Mouse (Mus musculus) hindbrain, embryonic 10.5 days (tissue): ENCODE results near the gene Ina. TPM values are rescaled to one million over a fixed set of nuclear protein-coding genes. Genes with fewer than 3 reads are reported as not detected.
"Not testable (repeated sequence)": the region's sequence is repeated elsewhere in the genome, so short reads cannot be mapped to it uniquely, and the experiment has no call there.

Experiments
- DNase-seq: peaks from one replicate; pipeline ENCODE4 v3.0.0-alpha.2; 2017; ENCODE audit warnings: low spot score
- H3K27ac ChIP-seq: fragments of 300-500 bp; sonication (generic); 2 replicates; pipeline ENCODE4 v1.5.1; 2016; ENCODE audit warnings: mild to moderate bottlenecking, moderate library complexity
- H3K27me3 ChIP-seq: fragments of 300-500 bp; sonication (generic); 2 replicates; pipeline ENCODE4 v1.6.1; 2016; ENCODE audit warnings: mild to moderate bottlenecking; ENCODE audit not compliant: poor library complexity, insufficient read depth, severe bottlenecking
- H3K36me3 ChIP-seq: fragments of 300-500 bp; sonication (generic); 2 replicates; pipeline ENCODE4 v1.6.1; 2016; ENCODE audit warnings: mild to moderate bottlenecking, moderate library complexity
- H3K4me1 ChIP-seq: fragments of 300-500 bp; sonication (generic); replicated peaks from 2 replicates; pipeline ENCODE4 v1.6.1; 2016; ENCODE audit warnings: mild to moderate bottlenecking
- H3K4me3 ChIP-seq: fragments of 300-500 bp; sonication (generic); 2 replicates; pipeline ENCODE4 v1.5.1; 2016; ENCODE audit warnings: mild to moderate bottlenecking, moderate library complexity
- H3K9me3 ChIP-seq: fragments of 300-500 bp; sonication (generic); 2 replicates; pipeline ENCODE4 v1.6.1; 2016; ENCODE audit warnings: mild to moderate bottlenecking, moderate library complexity
- WGBS: fragments of 180-500 bp; shearing (Covaris S2); methylation state at CpG from one replicate; pipeline ENCODE4 v1.1.7; 2016; 5-methylcytosine and 5-hydroxymethylcytosine counted together
- polyA plus RNA-seq: library from polyadenylated mRNA; unstranded; fragments of >200 nt; fragmentation: Nextera tagmentation; extraction: Ambion mirVana; gene quantifications from 2 replicates; pipeline ENCODE4 v1.2.1, GENCODE M21; 2016

Ina gene
- polyA plus RNA-seq, 1 experiment from 2014 or later = 248 TPM

- Histone ChIP-seq H3K36me3 (no peaks in the 10 kb centered on the region), H3K27me3 (no peaks in the 10 kb centered on the region), H3K9me3 (no peaks in the 10 kb centered on the region), H3K4me3 (no peak overlapping the region), H3K27ac (no peak overlapping the region), H3K4me1 (peaks cover 12% of the 10 kb centered on the region)
- WGBS = 75% methylated on average over 2 of the region's 2 CpGs
- DNase-seq = no peak
Observed at GRCm38 (mm10) chr19:46976743-46977142, 37.8 kb upstream of the Ina start.

- H3K27me3 ChIP-seq = no peaks in the 10 kb centered on the region
- H3K9me3 ChIP-seq = no peaks in the 10 kb centered on the region
- H3K27ac ChIP-seq = no peak overlapping the region
- DNase-seq = peak; percentile 50
- H3K4me1 ChIP-seq = peaks cover 11% of the 10 kb centered on the region
- H3K4me3 ChIP-seq = no peak overlapping the region
- 30% methylated on average over 6 of the region's 6 CpGs for WGBS
- no peaks in the 10 kb centered on the region for H3K36me3 ChIP-seq
Observed at GRCm38 (mm10) chr19:46977460-46977859, 37.0 kb upstream of the Ina start.

- 90% methylated on average over 3 of the region's 3 CpGs for WGBS
- DNase-seq = not testable (repeated sequence)
Observed at GRCm38 (mm10) chr19:46978069-46978468, 36.4 kb upstream of the Ina start.

GRCm38 (mm10) chr19:46978920-46979780 is 35.3 kb upstream of the Ina start:
- Histone ChIP-seq H3K36me3 (no peaks in the 10 kb centered on the region), H3K9me3 (no peaks in the 10 kb centered on the region), H3K27me3 (no peaks in the 10 kb centered on the region), H3K4me1 (peaks cover 21% of the 10 kb centered on the region), H3K27ac (no peak overlapping the region), H3K4me3 (no peak overlapping the region)
- 86% methylated on average over 17 of the region's 17 CpGs for WGBS
- no peak for DNase-seq

More at GRCm38 (mm10) chr19:46978069-46978468, 36.4 kb upstream of the Ina start:
- H3K36me3 ChIP-seq, H3K4me3 ChIP-seq, H3K27me3 ChIP-seq, H3K27ac ChIP-seq, H3K9me3 ChIP-seq: not testable (repeated sequence)
- peaks cover 11% of the 10 kb centered on the region for H3K4me1 ChIP-seq

GRCm38 (mm10) chr19:46979781-46980105 is 34.8 kb upstream of the Ina start:
- Histone ChIP-seq H3K36me3 (no peaks in the 10 kb centered on the region), H3K27ac (no peak overlapping the region), H3K4me3 (no peak overlapping the region), H3K27me3 (no peaks in the 10 kb centered on the region), H3K9me3 (no peaks in the 10 kb centered on the region), H3K4me1 (peaks cover 22% of the 10 kb centered on the region)
- no peak for DNase-seq
- 82% methylated on average over 3 of the region's 3 CpGs for WGBS

- H3K36me3 ChIP-seq = no peaks in the 10 kb centered on the region
- no peak overlapping the region for H3K27ac ChIP-seq
- H3K9me3 ChIP-seq = no peaks in the 10 kb centered on the region
- no peaks in the 10 kb centered on the region for H3K27me3 ChIP-seq
- H3K4me1 ChIP-seq = peaks cover 22% of the 10 kb centered on the region
- no peak for DNase-seq
- WGBS = 34% methylated on average over 6 of the region's 6 CpGs
- no peak overlapping the region for H3K4me3 ChIP-seq
Observed at GRCm38 (mm10) chr19:46981462-46981861, 33.0 kb upstream of the Ina start.

- Histone ChIP-seq H3K4me3 (no peak overlapping the region), H3K9me3 (no peaks in the 10 kb centered on the region), H3K27me3 (no peaks in the 10 kb centered on the region), H3K4me1 (peaks cover 33% of the 10 kb centered on the region), H3K36me3 (no peaks in the 10 kb centered on the region), H3K27ac (peak overlapping the region; percentile 53; the same call in 1 of the 2 replicates)
- WGBS = 55% methylated on average over 14 of the region's 14 CpGs
- DNase-seq = no peak
Observed at GRCm38 (mm10) chr19:46983352-46983965, 31.0 kb upstream of the Ina start.

- Histone ChIP-seq H3K4me3 (no peak overlapping the region), H3K27ac (peak overlapping the region; percentile 50), H3K27me3 (no peaks in the 10 kb centered on the region), H3K9me3 (no peaks in the 10 kb centered on the region), H3K36me3 (no peaks in the 10 kb centered on the region), H3K4me1 (peaks cover 38% of the 10 kb centered on the region)
- WGBS = 68% methylated on average over 11 of the region's 11 CpGs
- DNase-seq = no peak
Observed at GRCm38 (mm10) chr19:46983966-46984380, 30.5 kb upstream of the Ina start.

GRCm38 (mm10) chr19:46984726-46985622 is 29.5 kb upstream of the Ina start:
- H3K36me3 ChIP-seq = no peaks in the 10 kb centered on the region
- no peaks in the 10 kb centered on the region for H3K27me3 ChIP-seq
- WGBS = 86% methylated on average over 13 of the region's 13 CpGs
- no peaks in the 10 kb centered on the region for H3K9me3 ChIP-seq
- H3K4me1 ChIP-seq = peaks cover 47% of the 10 kb centered on the region
- DNase-seq = no peak
- no peak overlapping the region for H3K4me3 ChIP-seq
- no peak overlapping the region; the same call in 1 of the 2 replicates for H3K27ac ChIP-seq

GRCm38 (mm10) chr19:46987646-46988045 is 26.9 kb upstream of the Ina start:
- no peak for DNase-seq
- Histone ChIP-seq H3K27ac (peak overlapping the region; percentile 50; the same call in 1 of the 2 replicates), H3K4me1 (peaks cover 40% of the 10 kb centered on the region), H3K36me3 (no peaks in the 10 kb centered on the region), H3K27me3 (no peaks in the 10 kb centered on the region), H3K9me3 (no peaks in the 10 kb centered on the region), H3K4me3 (no peak overlapping the region)
- WGBS = 85% methylated on average over 6 of the region's 6 CpGs

GRCm38 (mm10) chr19:46988231-46989087 is 26.0 kb upstream of the Ina start:
- H3K4me1 ChIP-seq = peaks cover 37% of the 10 kb centered on the region
- peak overlapping the region; percentile 74 for H3K27ac ChIP-seq

More at GRCm38 (mm10) chr19:46988231-46989087, 26.0 kb upstream of the Ina start:
- H3K27me3 ChIP-seq = no peaks in the 10 kb centered on the region
- WGBS = 54% methylated on average over 16 of the region's 16 CpGs
- H3K36me3 ChIP-seq = no peaks in the 10 kb centered on the region
- H3K4me3 ChIP-seq = no peak overlapping the region
- no peak for DNase-seq
- no peaks in the 10 kb centered on the region for H3K9me3 ChIP-seq
